Mouse (Mus musculus): Measurements from ENCODE around the gene Evx1.

The Evx1 gene

GRCm38 (mm10) chr6:52313391-52314303, at the start of gene Evx1:
TSS of gene Evx1 (plus strand) at chr6:52313498.
- peak; percentile 15 for DNase-seq (ENCODE audit: low read depth)

GRCm38 (mm10) chr6:52264106-52264790, 49.0 kb upstream of the Evx1 start:
- DNase-seq (ENCODE audit: low read depth), result no peak

GRCm38 (mm10) chr6:52265306-52265912, 47.9 kb upstream of the Evx1 start:
- no peak for DNase-seq (ENCODE audit: low read depth)

- DNase-seq (ENCODE audit: low read depth), result no peak
These were observed 47.2 kb upstream of the Evx1 start for GRCm38 (mm10) chr6:52265913-52266665.

- no peak for DNase-seq (ENCODE audit: low read depth)
These were observed 46.7 kb upstream of the Evx1 start for GRCm38 (mm10) chr6:52266666-52266985.

GRCm38 (mm10) chr6:52267221-52267620, 46.1 kb upstream of the Evx1 start:
- no peak for DNase-seq (ENCODE audit: low read depth)

GRCm38 (mm10) chr6:52267691-52268090, 45.6 kb upstream of the Evx1 start:
- no peak for DNase-seq (ENCODE audit: low read depth)

GRCm38 (mm10) chr6:52268341-52268740, 45.0 kb upstream of the Evx1 start:
- DNase-seq (ENCODE audit: low read depth), result no peak

- DNase-seq (ENCODE audit: low read depth), result no peak
These were observed 44.5 kb upstream of the Evx1 start for GRCm38 (mm10) chr6:52268756-52269155.

GRCm38 (mm10) chr6:52270494-52271480, 42.5 kb upstream of the Evx1 start:
- peak; percentile 72 for DNase-seq (ENCODE audit: low read depth)

GRCm38 (mm10) chr6:52272766-52273655, 40.3 kb upstream of the Evx1 start:
- DNase-seq (ENCODE audit: low read depth), result no peak

GRCm38 (mm10) chr6:52273656-52274280, 39.5 kb upstream of the Evx1 start:
- DNase-seq (ENCODE audit: low read depth), result no peak

- DNase-seq (ENCODE audit: low read depth), result no peak
These were observed 38.7 kb upstream of the Evx1 start for GRCm38 (mm10) chr6:52274576-52274975.

- no peak for DNase-seq (ENCODE audit: low read depth)
These were observed 37.6 kb upstream of the Evx1 start for GRCm38 (mm10) chr6:52275563-52276280.

GRCm38 (mm10) chr6:52276382-52276781, 36.9 kb upstream of the Evx1 start:
- DNase-seq (ENCODE audit: low read depth), result no peak

GRCm38 (mm10) chr6:52276920-52277319, 36.4 kb upstream of the Evx1 start:
- no peak for DNase-seq (ENCODE audit: low read depth)

- no peak for DNase-seq (ENCODE audit: low read depth)
These were observed 32.2 kb upstream of the Evx1 start for GRCm38 (mm10) chr6:52281084-52281483.

- no peak for DNase-seq (ENCODE audit: low read depth)
These were observed 29.4 kb upstream of the Evx1 start for GRCm38 (mm10) chr6:52283896-52284295.

- DNase-seq (ENCODE audit: low read depth), result no peak
These were observed 23.1 kb upstream of the Evx1 start for GRCm38 (mm10) chr6:52290186-52290585.
